Mouse (Mus musculus) liver, adult 2 months (tissue): Measurements from ENCODE around the gene Deaf1.

Experiments
- CTCF ChIP-seq: fragments of 200-500 bp; IDR thresholded peaks from 2 replicates; pipeline ENCODE4 v1.5.1; 2011; ENCODE audit warnings: low read depth, low read length, control low read depth
- POLR2A ChIP-seq: fragments of 200-500 bp; IDR thresholded peaks from 2 replicates; pipeline ENCODE4 v1.6.1; 2011; ENCODE audit warnings: low read length, control low read depth; ENCODE audit not compliant: insufficient read depth; ENCODE audit errors: extremely low read depth

GRCm38 (mm10) chr7:141292583-141293388 is 34.7 kb downstream of the Deaf1 start:
- TF ChIP-seq CTCF (no peak), POLR2A (no peak)
